Mouse (Mus musculus) frontal cortex, postnatal 36 days (tissue): ENCODE results near the gene Fkbp6.
A peak's percentile ranks its signal among the peaks of the same experiment; 100 is the strongest.
"Not testable (repeated sequence)": the region's sequence is repeated elsewhere in the genome, so short reads cannot be mapped to it uniquely, and the experiment has no call there.

ENCODE experiments used
- DNase-seq, 2 experiments: peaks; one replicate each; pipeline ENCODE4 v3.0.0; 2022; ENCODE audit warnings: low spot score in 2 of 2

The Fkbp6 gene

GRCm38 (mm10) chr5:135349862-135350261, at the start of gene Fkbp6:
TSS of gene Fkbp6 (minus strand) at chr5:135350044.
- DNase-seq: no peak

- DNase-seq: no peak
Measured at GRCm38 (mm10) chr5:135399382-135399781, 49.5 kb upstream of the Fkbp6 start.

- peak in 1 of 2 experiments; percentile 52 for DNase-seq
Measured at GRCm38 (mm10) chr5:135395826-135396225, 46.0 kb upstream of the Fkbp6 start.

- peak; percentile 80 to 82 for DNase-seq
Measured at GRCm38 (mm10) chr5:135394004-135394823, 44.4 kb upstream of the Fkbp6 start, which contains the start of gene Pom121. TSS of gene Pom121 (minus strand) at chr5:135394546.

- DNase-seq: no peak
Measured at GRCm38 (mm10) chr5:135383771-135384170, 33.9 kb upstream of the Fkbp6 start.

- DNase-seq: no peak
Measured at GRCm38 (mm10) chr5:135382746-135383145, 32.9 kb upstream of the Fkbp6 start.

GRCm38 (mm10) chr5:135381356-135381925, 31.6 kb upstream of the Fkbp6 start:
- DNase-seq: no peak

- DNase-seq: no peak
Measured at GRCm38 (mm10) chr5:135380681-135381080, 30.8 kb upstream of the Fkbp6 start.

GRCm38 (mm10) chr5:135376341-135376740, 26.5 kb upstream of the Fkbp6 start:
- no peak for DNase-seq

GRCm38 (mm10) chr5:135375167-135375566, 25.3 kb upstream of the Fkbp6 start:
- no peak for DNase-seq

- no peak for DNase-seq
Measured at GRCm38 (mm10) chr5:135373601-135374000, 23.8 kb upstream of the Fkbp6 start.

GRCm38 (mm10) chr5:135371195-135371594, 21.4 kb upstream of the Fkbp6 start:
- DNase-seq: no peak

GRCm38 (mm10) chr5:135369787-135370654, 20.2 kb upstream of the Fkbp6 start, which contains the start of gene Nsun5:
TSS of gene Nsun5 (plus strand) at chr5:135369953.
- peak; percentile 94 to 95 for DNase-seq

GRCm38 (mm10) chr5:135369196-135369595, 19.4 kb upstream of the Fkbp6 start:
- not testable (repeated sequence) for DNase-seq

GRCm38 (mm10) chr5:135368312-135368711, 18.5 kb upstream of the Fkbp6 start:
- no peak for DNase-seq

GRCm38 (mm10) chr5:135367841-135368240, 18.0 kb upstream of the Fkbp6 start:
- no peak for DNase-seq

- no peak for DNase-seq
Measured at GRCm38 (mm10) chr5:135363540-135363939, 13.7 kb upstream of the Fkbp6 start.

- DNase-seq: no peak
Measured at GRCm38 (mm10) chr5:135362572-135362971, 12.7 kb upstream of the Fkbp6 start.

- DNase-seq: no peak
Measured at GRCm38 (mm10) chr5:135359772-135360171, 9.9 kb upstream of the Fkbp6 start.

- DNase-seq: no peak
Measured at GRCm38 (mm10) chr5:135357556-135357955, 7.7 kb upstream of the Fkbp6 start.

GRCm38 (mm10) chr5:135356090-135356489, 6.2 kb upstream of the Fkbp6 start:
- no peak for DNase-seq

GRCm38 (mm10) chr5:135353564-135353963, 3.7 kb upstream of the Fkbp6 start:
- DNase-seq: no peak
